Mouse (Mus musculus) cerebellum, adult 2 months (tissue): Measurements from ENCODE around the gene Slc44a1.

Experiments
- CTCF ChIP-seq: fragments of 200-500 bp; IDR thresholded peaks from 2 replicates; pipeline ENCODE4 v1.5.1; 2011; ENCODE audit warnings: low read depth, mild to moderate bottlenecking, control low read depth, low read length, moderate library complexity, borderline replicate concordance; ENCODE audit not compliant: insufficient read depth
- POLR2A ChIP-seq: fragments of 200-500 bp; IDR thresholded peaks from 2 replicates; pipeline ENCODE4 v1.6.1; 2011; ENCODE audit warnings: low read length, control low read depth, borderline replicate concordance; ENCODE audit not compliant: insufficient read depth

- TF ChIP-seq CTCF (no peak), POLR2A (no peak)
Measured at GRCm38 (mm10) chr4:53660711-53661110, 220.5 kb downstream of the Slc44a1 start.
